Mouse (Mus musculus) c-Kit-positive CD71-positive TER-119-positive erythroid progenitor cells, embryonic 14.5 days (primary cell): ENCODE data around the gene Itpr1.

Experiments used
- DNase-seq: peaks from one replicate; pipeline ENCODE4 v3.0.0-alpha.2; 2013; ENCODE audit warnings: low spot score

Itpr1 gene

DNA sequence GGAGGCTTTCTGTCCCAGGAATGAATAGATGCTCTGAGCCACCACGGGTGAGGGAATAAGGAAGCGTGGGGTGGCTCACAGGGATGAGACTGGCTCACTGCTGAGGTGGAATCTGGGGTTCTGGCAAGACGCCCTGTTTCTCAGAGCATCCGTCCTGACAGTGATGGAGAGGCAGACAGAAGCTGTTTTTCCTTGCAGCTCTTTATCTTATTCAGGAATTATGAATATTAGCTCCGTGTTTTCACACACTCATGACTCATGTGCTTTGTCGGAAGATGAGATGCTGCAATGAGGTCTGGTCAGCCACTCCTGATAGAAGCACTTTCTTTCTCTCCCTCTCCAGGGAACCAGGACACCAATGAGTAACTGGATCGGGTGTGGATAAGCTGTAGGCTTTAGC is 231.5 kb downstream of the Itpr1 start:
- no peak for DNase-seq

DNA sequence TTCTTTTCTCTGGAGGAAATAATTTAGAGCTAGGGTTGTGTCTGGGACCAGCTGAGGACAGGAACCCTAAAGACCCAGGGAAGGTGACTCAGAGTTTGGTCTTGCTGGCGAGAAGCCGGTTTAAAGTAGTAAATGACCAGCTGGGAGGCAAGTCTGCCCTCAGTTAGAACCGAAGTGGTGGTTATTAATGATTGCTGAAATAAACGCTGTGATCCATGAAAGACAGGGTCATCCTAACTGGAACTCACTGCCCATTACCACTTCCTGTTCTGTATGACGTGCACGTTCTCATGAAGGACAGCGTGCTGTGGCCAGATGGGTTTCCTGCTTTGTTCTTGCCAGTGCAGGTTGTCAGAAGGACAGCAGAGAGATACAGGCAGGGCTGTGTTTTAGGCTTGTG is 232.1 kb downstream of the Itpr1 start:
- no peak for DNase-seq

DNA sequence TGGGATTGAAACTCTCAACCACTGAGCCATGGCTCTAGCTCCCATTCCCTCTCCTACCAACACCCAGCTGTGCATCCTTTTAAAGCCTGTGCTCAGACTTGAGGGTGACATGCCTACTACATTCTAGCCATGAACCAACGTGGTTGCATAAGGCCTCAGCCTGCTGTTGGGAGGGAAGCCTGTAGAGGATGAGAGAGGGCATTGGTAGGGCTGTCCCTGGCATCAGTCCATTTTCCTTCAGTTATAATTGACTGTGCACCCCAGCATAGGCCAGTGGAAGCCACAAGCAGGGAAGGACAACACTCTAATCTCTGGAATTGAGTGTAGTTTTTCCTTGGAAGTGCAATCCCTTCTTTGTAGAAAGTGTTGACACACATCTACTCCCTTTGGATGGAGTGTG is 233.9 kb downstream of the Itpr1 start:
- DNase-seq = no peak

DNA sequence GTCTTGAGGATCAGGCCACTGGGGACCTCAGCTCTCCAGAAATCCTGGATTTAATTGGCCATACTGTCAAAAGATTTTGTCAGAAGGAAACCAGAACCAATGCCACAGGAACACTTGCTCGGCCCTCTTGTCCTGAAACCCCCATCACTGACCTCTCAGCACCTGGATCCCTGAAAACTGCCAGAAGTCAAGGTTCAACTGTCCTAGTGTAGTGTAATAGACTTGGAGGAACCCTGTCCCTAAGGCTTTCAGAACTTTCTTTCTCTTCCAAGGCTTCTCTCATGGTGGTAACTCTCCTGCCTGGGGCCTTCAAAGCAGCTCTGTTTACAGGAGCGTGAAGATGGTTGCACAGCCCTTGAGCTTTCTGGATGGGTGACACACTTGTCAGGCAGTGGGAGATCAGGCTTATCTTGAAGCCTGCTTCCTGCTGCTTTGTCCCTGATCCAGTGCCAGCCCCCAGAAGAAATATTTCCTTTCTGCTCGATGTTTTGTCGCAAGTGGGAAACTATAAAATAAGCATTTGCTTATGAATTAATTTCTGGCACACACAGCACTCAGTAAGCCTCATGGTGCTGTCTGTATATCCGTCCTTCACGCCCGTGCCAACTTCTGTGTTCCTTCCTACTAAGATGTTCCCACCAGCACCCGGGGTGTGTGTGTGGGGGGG is 234.4 kb downstream of the Itpr1 start:
- no peak for DNase-seq

DNA sequence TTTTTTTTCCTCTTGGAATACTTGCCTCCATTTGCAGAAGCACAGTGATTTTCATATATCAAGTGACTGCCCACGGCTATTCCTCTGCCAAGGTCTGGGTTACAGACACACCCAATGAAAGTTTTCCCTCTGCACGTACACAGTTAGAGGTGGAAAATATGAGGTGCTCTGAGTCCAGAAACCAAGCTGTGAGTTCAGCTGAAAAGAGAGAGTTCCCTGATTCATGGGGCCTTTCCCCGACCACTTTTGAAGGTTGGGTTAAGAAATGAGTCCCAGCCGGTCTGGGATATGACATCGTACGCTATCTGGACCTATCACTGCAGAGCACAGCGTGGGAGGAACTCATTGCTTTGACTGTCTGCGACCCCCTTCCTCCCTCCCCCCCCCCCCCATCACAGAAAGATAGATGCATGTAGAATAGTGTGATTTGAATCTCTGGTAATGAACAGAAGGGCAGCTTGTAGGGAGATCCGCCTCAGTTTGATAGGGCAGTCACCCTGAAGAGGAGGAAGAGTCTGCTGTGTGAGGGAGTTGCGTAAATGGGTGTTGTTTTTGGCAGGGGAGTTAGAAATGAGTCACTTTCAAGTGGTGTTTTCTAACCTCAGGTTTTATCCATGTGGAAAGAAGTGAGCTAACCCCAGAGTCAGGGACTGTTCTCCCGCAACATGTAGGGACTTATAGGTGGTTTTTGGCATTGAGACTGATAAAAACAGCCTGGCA is 235.3 kb downstream of the Itpr1 start:
- DNase-seq = no peak

DNA sequence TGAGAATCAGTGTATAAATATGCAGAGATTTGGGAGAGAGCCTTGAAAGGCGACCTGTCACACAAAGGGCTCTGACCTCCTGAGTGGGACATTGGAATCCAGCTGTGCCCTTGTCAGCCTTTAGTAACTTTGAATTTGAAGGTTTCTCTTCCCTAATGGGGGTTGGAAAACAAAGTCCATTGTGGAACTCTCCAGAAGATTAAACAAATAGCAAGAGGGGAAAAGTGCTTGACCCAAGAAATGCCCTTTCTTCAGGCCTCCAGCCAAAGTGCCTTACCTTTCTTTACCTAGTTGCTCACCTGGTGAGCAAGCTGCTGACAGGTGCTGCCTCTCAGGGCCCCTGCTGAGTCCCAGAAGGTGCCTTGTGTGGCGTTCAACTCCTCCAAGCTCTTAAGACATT is 236.0 kb downstream of the Itpr1 start:
- DNase-seq = no peak

DNA sequence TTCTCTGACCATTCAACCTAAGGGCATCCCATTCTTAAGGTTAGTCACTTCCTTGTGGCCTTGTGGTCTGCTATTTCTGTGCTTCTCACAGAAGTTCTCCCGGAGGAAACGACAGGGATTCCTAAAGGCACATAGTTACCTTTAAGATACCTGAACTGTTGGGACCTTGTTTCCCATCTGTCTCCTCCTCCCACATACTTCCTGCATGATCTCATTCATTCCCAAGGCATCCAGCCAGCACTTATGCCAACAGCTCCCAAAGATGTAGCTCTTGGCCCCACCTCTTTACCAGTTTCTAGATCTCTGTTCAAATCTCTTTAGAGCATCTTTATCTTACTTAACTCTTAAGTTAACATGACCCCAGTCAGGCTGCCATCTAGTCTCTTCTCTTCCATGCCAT is 238.6 kb downstream of the Itpr1 start:
- no peak for DNase-seq

DNA sequence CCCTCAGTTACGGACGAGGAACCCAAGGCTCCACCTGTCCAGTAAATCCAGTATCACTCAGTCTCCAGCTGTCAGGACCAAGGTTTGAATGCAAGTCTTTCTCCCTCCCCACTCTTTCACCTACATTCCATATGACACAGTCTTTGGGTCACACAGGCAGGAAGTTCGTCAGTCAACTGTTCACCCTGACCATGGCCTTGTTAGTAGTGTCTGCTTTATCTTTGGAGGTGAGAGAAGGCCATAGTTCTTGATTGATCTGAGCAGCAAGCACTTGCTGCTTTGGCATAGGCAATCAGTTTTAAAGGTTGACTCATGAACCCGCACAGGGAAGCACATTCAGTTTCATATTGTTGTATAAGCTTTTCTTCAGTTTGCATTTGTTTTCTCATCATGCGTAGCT is 240.7 kb downstream of the Itpr1 start:
- no peak for DNase-seq

DNA sequence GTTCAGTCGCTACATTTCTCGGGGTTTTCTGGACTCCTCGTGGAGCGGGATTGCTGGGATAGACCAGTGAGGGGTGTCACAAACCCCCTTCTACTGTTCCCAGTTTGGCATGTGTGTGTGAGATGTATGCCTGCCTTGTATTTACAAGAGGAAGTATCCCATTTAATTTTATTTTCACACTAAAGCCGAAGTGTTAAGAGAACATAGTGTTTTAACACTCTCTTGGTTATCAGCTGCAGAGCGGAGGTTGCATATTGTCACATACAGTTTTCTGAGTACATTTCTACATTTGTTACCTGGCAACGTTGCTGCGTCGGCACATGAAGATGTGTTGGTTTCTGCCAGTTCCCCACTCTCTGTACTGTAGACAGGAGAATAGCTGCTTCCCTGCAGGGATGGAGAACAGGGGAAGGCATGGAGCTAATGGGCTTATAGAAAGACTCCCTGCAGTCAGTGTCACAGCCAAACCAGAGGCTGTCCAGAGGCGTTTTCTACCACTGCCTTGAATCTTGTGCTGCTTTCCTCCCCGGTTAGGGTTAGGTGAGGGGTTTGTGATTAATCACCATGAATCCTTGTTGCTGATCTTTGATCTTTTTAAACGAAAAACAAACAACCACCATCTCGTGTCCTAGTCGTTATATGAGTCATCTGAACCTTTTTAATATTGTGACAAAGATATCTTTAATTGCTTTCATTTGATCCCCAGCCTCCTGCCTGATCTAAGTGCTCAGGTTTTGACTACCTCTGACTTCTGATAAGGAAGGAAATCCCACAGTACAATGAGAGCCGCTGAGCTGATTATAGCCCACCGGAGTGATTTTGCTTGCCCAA is 241.4 kb downstream of the Itpr1 start:
- DNase-seq = no peak

DNA sequence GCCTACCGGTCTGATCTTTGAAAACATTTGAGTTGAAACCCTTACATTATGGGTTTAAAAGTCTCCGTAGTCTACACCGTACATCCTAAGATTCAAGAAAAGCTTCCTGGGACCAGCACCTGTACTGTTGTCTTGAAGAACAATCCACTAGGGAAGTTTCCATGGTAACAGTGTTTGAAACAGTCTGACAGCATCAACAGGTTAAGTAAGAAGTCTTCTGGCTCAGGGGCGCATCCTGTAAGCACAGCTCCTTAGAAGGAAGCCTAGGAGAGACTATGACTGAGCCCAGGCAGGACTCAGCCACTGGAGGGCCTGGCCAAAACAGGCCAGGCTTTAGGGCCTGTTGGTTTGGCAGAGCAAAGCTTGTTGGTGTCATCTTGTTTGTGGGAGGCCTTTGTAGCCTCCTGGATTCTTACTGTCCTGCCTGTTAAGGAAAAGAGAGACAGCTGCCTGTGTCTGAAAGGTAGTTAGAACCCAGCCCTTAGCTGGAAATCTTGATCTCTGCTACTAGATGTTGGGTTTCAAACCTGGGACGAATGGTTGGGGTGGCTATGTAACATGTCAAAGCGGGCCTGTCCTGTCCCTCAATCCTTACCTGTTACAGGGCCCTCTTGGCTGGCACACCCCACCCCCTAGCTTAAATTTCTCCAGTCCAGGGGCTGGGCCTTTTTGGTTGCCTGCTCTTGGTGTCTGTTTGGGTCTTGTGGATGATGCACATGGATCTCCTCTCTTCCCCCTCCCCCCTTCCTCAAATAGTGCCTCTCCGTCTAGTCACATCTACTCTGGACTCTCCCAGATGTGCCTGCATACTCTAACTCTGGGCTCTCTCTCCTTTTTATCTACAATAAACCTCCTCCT is 242.3 kb downstream of the Itpr1 start:
- DNase-seq = no peak

DNA sequence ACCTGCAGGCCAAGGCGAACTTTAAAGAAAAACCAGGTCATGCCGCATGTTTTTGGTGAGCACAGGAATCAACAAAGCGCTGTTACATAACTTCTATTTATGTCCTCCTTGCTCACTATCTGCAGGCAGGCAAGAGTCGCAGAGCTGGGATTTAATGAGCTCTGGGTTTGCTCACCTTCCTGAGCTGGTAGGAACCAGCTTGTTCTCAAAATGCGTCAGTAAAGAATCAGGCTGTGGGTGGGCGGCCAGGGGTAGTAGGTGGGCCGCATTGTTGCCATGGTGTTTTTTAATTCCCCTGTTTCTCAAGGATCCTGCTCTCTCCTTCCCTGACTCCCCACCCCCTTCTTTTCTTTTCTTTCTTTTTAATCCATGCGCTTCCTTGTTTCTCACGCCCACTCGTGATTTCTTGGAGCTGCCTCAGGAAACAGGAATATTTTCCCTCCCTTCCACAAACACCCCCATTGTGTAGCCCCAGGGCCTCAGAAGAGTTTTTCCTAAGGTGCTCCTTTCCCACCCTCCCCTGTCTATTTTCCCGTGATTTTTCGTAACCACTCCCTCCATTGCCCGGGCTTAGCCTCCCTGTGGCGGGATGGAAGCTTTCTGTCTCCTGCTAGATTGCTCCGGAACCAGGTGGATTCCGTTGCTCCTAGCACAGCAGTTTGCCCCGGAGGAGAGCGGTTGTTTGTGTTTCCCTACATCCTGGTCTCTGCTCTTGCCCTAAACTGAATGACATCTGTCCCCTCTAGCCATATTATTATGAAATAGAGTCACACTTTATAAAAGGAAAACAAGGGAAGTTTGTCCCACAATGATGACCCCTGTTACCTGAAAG is 243.6 kb downstream of the Itpr1 start:
- DNase-seq = no peak

DNA sequence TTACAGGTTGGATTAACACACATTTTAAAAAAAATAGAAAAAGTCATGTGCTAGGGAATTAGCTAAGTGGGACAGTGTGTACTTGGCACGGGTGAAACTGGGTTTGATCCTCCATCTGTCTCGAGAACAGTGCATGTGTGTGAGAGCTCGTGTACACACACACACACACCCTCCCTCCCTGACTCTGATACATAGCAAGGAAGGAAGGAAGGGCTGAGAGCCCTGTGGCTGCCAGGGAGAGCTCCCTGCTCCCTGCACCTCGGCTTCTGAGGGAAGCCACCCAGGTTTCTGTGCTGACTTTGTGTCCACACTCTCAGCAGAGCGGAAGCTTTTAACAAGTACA is 244.1 kb downstream of the Itpr1 start:
- DNase-seq = no peak

DNA sequence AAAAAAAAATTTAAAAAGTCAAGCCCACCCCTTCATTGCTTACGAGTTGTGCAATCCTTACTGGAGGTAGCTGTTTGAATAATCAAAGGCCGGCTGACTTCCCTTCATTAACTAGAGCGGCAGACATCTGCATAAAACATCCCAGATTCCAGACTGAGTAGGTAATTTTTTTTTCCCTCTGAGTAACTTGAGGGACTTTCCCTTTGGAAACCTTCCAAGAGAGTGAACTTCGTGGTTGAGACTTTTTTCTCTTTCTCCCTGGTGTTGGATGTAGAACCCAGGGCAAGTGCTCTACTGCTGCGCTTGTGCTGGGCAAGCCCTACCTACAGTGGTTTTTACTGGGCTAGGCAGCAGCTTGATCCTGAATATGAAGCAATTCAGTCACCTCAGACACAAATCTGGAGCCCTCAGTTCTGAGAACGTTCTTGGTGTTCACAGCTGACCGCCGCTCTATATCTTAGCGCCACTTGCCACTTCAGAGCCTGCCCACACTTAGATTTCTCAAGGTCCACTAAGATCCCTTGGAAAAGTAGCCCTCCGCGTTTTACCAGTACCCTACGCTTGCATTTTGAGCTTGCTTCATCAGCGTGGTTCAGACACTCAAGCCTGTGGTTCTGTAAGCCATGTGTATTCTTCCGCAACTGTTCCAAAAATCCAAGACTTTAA is 244.8 kb downstream of the Itpr1 start:
- DNase-seq = no peak

DNA sequence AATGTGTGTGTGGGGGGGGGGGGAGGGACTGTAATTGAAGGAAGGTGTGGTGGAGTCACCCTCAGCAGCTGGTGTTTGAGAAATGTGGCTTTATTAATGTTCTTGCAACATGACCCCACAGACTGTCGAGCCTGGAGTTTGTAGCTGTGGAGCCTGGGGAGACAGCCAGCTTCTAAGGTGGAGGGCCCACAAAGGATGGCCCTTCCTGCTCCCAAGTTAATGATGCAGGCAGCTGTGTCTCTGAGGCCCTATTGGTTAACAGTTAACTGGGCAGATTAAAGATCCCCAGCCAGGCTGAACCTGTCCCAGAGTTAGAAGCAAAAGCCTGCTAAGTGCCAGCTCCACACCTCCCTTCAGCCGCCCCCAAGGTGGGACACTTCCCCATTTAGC is 245.3 kb downstream of the Itpr1 start:
- no peak for DNase-seq

DNA sequence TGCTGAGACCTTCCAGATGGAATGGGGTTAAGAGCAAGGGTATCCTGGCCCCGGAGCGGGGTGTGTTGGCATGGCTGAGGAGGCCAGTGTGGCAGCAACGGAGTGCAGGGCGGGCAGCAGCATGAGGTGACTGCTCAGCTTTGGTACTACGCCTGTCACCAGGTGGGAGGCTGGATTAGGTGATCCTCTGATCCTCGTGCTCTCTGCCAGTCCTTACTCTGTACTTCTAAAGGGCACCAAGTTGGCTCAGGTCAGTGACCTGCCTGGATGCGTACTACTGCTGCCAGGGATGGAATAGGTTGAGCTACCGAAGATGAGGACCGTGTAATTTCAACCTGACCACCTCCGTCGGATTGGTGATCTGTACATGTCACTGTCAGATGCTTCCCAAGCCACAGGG is 245.9 kb downstream of the Itpr1 start:
- DNase-seq = no peak

DNA sequence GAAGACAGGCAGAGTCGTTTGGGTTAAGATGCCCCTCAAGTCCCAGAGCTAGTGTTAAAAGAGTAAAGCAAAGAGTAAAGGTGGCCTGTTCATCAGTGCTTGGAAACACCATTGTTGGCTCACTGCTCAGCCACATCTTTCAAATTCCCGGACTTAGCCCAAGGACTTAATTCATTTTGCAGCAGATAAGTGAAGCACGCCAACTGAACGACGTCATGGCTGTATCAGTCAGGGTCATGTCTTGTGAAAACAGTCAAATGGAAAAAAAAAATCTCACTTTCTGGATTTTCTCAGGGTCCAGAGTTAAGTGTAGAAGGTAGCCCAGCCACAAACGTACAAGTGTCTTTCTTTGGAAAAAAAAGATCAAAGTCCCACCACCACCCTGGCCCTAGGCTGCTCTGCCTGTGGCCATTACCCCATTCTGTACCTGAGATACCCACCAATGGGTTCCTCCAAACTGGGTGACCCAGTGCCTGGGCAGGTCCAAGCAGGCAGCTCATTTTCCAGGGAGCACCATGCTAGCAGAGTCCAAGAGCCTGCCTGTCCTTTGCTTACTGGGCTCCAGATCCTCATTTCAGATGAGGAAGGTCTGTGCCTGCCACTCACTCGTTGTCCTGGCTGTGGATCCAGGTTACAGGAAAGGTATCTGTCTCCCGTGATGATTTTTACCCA is 251.5 kb downstream of the Itpr1 start:
- no peak for DNase-seq

DNA sequence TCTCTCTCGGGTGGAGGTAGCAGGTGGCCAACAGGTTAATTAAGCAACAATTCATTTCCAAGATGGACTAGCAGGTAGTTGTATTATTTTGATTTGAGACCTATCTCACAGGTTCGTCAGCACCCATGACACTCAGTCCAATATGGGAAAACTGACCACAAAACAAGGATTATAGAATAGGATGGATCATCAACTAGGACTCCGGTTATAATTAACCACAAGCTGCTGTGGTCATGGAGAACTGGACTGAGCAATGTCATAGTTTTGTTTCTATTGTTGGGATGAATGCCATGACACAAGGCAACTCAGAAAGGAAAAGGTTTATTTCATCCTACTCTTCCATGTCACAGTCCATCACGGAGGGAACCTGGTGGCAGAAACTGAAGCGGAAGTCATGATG is 252.3 kb downstream of the Itpr1 start:
- no peak for DNase-seq

DNA sequence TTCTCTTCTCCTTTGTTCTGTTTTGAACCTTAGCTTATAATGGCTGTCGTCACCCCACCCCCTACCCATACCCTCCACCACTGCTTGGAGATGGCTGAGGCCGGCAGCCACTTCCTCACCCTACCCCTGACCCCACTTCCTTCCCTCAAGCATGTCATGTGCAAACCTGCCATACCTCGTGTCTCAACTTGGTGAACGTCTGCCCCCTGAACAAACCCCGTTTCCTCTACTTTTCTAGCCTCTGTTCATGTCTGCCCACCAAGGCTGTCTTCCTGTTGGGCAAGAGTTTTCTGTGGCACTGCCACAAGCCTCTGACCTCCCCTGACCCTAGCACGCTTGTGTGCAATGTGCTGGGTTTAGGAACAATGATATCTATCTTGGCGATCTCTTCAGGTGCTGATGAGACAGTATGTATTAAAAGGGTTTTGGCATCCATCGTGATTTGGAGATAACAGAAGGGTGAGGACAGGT is 253.2 kb downstream of the Itpr1 start:
- no peak for DNase-seq

DNA sequence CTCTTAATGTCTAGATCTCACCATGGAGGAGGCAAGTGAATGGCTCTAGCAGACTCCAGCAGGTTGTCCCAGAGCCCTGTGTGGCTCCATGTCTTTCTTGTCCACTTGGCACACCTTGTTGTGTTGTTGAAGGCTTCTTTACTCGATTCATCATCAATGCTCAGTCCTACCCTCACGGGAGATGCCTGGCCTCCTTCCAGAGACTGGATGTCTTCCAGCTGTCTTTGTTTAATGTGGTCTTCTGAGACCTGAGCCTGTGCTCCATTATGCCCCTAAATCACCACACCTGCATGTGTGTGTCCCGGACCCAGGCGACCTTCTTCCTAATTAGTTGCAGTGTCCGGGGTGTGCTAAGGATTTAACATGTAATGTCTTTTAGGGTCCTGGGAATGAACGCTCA is 254.7 kb downstream of the Itpr1 start:
- DNase-seq = no peak

DNA sequence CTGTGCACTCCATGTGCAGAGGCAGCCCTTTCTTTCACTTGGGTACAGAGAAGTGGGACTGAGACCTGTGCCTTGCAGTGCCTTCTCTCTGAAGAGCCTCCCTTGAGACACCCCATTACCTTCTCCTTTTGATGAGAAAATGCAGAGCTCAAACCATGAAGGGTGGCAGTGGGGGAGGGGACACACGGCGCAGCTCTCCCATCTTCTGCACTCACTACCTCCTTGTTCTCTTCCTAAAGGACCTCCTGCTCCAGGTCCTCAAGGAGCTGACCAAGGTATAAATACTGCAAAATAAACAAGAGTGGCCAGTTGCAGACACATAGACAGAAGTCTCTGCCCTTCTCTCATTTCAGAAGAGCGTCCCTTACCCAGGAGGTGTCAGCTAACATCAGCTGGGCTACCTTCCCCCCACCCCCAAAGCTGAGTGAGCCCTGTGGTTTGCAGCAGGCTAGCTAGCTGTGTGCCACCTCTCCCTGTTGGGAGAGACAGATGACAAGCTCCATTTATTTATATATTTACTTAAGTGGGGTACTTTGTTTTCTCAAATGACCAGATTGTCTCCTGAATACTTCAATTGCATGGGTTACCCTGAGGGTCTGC is 255.4 kb downstream of the Itpr1 start:
- DNase-seq = no peak
